In genomic region chr5:118716295-118717271, GRCm38 (mm10) we compare ENCODE assay signal across 11 mouse cellular contexts.
A peak's percentile ranks its signal among the peaks of the same experiment; 100 is the strongest.
DNase-seq lines count a peak whose midpoint lies in the region; ATAC-seq and TF ChIP-seq lines count a peak whose summit lies in the region.
"Had no signal": no experiment of that assay in that cellular context is flagged by ENCODE, and none has a peak within 500 bp of the region (broad histone marks: within the 10 kb centered on the region; RNA-seq: fewer than 3 reads in every experiment).

No protein-coding gene starts in this region.

- DNase-seq in forebrain, postnatal 0 days, result no peak
- DNase-seq in layer of hippocampus, postnatal 36 days, result peak; percentile 32 to 40
- DNase-seq in layer of hippocampus, postnatal 14 days (ENCODE audit: low spot score in 2 of 2), result no peak
- DNase-seq in A20 (ENCODE audit: low read depth, low spot score), result peak; percentile 27
- no peak for DNase-seq in liver, embryonic 14.5 days (ENCODE audit: low read depth in 3 of 3, low spot score in 3 of 3)
- DNase-seq in urinary bladder, postnatal 14 days (ENCODE audit: low spot score), result no peak
- DNase-seq in kidney, adult 9 months, result no peak
- DNase-seq: B cell, adult 2 months had no signal

- H3K4me2 ChIP-seq in forebrain, postnatal 0 days (ENCODE audit: low read depth), result no peak overlapping the region
- H3K4me2 ChIP-seq in forebrain, embryonic 16.5 days (ENCODE audit: low read length), result no peak overlapping the region
- H3K4me2 ChIP-seq in liver, embryonic 14.5 days (ENCODE audit: low read depth), result no peak overlapping the region
- H3K4me2 ChIP-seq: stomach, embryonic 15.5 days had no signal

- ATAC-seq in forebrain, postnatal 0 days, result peak; percentile 61
- no peak for ATAC-seq in forebrain, embryonic 16.5 days
- ATAC-seq in liver, embryonic 14.5 days (ENCODE audit: insufficient read depth), result peak; percentile 48; the same call in 1 of the 2 replicates
- ATAC-seq: inflammation-experienced regulatory T-cells, adult 6 months had no signal

- TF ChIP-seq EP300 in liver, embryonic 14.5 days (IDR thresholded peaks at IDR 0.05; ENCODE audit: low read depth), result no peak

- no peak overlapping the region for H3K9ac ChIP-seq in forebrain, postnatal 0 days
- no peak overlapping the region for H3K9ac ChIP-seq in forebrain, embryonic 16.5 days (replicated peaks; ENCODE audit: low read depth, low read length)
- H3K9ac ChIP-seq in liver, embryonic 14.5 days (replicated peaks), result no peak overlapping the region
- H3K9ac ChIP-seq: stomach, embryonic 15.5 days had no signal

- H3K4me3 ChIP-seq in forebrain, postnatal 0 days (ENCODE audit: low read depth, low read length), result no peak overlapping the region
- no peak overlapping the region for H3K4me3 ChIP-seq in forebrain, embryonic 16.5 days (replicated peaks; ENCODE audit: low read length)
- no peak overlapping the region for H3K4me3 ChIP-seq in liver, embryonic 14.5 days (ENCODE audit: insufficient read depth in 1 of 2, low read depth in 2 of 2, low read length in 2 of 2)
- H3K4me3 ChIP-seq: stomach, embryonic 15.5 days had no signal

- WGBS in forebrain, postnatal 0 days, result 33% methylated on average over 14 of the region's 14 CpGs
- WGBS in forebrain, embryonic 16.5 days, result 38% methylated on average over 14 of the region's 14 CpGs
- 53% methylated on average over 14 of the region's 14 CpGs for WGBS in liver, embryonic 14.5 days (ENCODE audit: insufficient replicate concordance)

- TF ChIP-seq CTCF in forebrain, postnatal 0 days (IDR thresholded peaks at IDR 0.05; ENCODE audit: low read depth), result no peak
- no peak for TF ChIP-seq CTCF in liver, embryonic 14.5 days (IDR thresholded peaks at IDR 0.05; ENCODE audit: low read depth)

- no peaks in the 10 kb centered on the region for H3K27me3 ChIP-seq in forebrain, postnatal 0 days (ENCODE audit: insufficient read depth, low read length)
- H3K27me3 ChIP-seq in forebrain, embryonic 16.5 days (replicated peaks; ENCODE audit: control insufficient read depth, insufficient read depth, low read length), result no peaks in the 10 kb centered on the region
- H3K27me3 ChIP-seq in liver, embryonic 14.5 days (ENCODE audit: control insufficient read depth, insufficient read depth, low read length), result no peaks in the 10 kb centered on the region
- H3K27me3 ChIP-seq: stomach, embryonic 15.5 days had no signal

- H3K9me3 ChIP-seq in forebrain, postnatal 0 days (ENCODE audit: low read length), result no peaks in the 10 kb centered on the region
- H3K9me3 ChIP-seq in forebrain, embryonic 16.5 days (ENCODE audit: control insufficient read depth, low read length), result no peaks in the 10 kb centered on the region
- H3K9me3 ChIP-seq in liver, embryonic 14.5 days (ENCODE audit: control insufficient read depth, low read length), result no peaks in the 10 kb centered on the region
- H3K9me3 ChIP-seq: stomach, embryonic 15.5 days had no signal

- peaks cover 8% of the 10 kb centered on the region; the same call in 1 of the 2 replicates for H3K4me1 ChIP-seq in forebrain, postnatal 0 days (ENCODE audit: insufficient read depth)
- H3K4me1 ChIP-seq in forebrain, embryonic 16.5 days (replicated peaks; ENCODE audit: control insufficient read depth, insufficient read depth, low read length), result peaks cover 27% of the 10 kb centered on the region
- H3K4me1 ChIP-seq in liver, embryonic 14.5 days (replicated peaks; ENCODE audit: control insufficient read depth in 2 of 2, insufficient read depth in 2 of 2, low read length in 1 of 2), result no peaks in the 10 kb centered on the region; a peak in 1 of 4 replicates
- H3K4me1 ChIP-seq: stomach, embryonic 15.5 days had no signal

- H3K36me3 ChIP-seq in forebrain, postnatal 0 days (ENCODE audit: insufficient read depth), result peaks cover 1% of the 10 kb centered on the region; the same call in 1 of the 2 replicates
- no peaks in the 10 kb centered on the region for H3K36me3 ChIP-seq in forebrain, embryonic 16.5 days (ENCODE audit: control insufficient read depth, insufficient read depth)
- H3K36me3 ChIP-seq in liver, embryonic 14.5 days (replicated peaks; ENCODE audit: control insufficient read depth, insufficient read depth, low read depth), result peaks cover 5% of the 10 kb centered on the region
- H3K36me3 ChIP-seq: stomach, embryonic 15.5 days had no signal

- no peak overlapping the region for H3K27ac ChIP-seq in forebrain, postnatal 0 days (ENCODE audit: low read depth, low read length)
- no peak overlapping the region for H3K27ac ChIP-seq in forebrain, embryonic 16.5 days (ENCODE audit: low read length)
- no peak overlapping the region for H3K27ac ChIP-seq in liver, embryonic 14.5 days
- H3K27ac ChIP-seq: stomach, embryonic 15.5 days had no signal

Comparison
In these comparisons a context has a peak if more than half of its experiments do, and no peak if none do; other contexts are left out.
1. DNase-seq: peak in layer of hippocampus, postnatal 36 days (2 of 2) and A20 (single experiment); none in forebrain, postnatal 0 days (single experiment), layer of hippocampus, postnatal 14 days (0 of 2), liver, embryonic 14.5 days (0 of 3), urinary bladder, postnatal 14 days (single experiment) and kidney, adult 9 months (single experiment).